Mouse (Mus musculus): ENCODE data around the gene Sema6d.

Sema6d gene

GRCm38 (mm10) chr2:124171718-124172117 lies 81.9 kb downstream of the Sema6d start:
- no peak for DNase-seq (ENCODE audit: low spot score)

DNA sequence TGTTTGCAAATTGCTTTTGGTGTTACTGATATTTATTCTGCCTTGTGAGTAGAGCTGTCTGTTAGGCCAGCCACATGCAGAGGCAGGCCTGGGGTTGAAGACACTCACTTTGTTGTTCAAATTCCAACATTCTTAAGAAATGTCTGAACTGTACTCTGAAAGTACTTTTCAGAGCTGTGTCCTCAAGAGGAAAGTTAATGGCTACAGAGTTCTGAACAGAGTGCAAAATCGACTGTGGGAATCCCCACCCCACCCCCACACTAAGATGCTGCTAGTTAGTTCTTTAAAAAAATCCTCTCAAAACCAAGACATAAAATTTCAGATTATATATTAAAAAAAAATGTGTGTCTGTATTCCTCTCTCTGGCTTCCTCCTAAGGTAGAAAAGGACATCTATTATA lies 86.5 kb downstream of the Sema6d start:
- no peak for DNase-seq (ENCODE audit: low spot score)

DNA sequence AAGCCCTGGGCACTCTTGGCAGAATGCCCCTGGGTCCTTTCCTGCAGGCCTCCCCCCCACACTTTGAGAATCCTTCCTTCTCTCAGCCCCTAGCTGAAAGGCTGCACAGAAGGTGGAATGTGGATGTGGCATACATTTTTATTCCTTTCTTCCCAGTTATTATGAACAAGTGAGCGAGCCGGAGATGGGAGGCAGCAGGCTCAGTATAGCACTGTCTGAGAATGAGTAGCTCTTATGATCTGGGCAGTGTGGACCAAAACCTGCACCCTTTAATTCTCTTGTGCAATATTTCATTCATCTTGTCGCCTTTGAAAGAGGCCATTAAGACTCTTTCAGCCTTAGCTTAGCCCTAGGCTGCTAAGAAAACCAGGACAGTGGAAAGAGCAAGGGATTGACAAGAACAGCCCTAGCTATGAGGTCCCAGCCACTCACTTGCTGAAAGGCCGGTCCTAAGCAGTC lies 87.0 kb downstream of the Sema6d start:
- DNase-seq (ENCODE audit: low spot score) = no peak

DNA sequence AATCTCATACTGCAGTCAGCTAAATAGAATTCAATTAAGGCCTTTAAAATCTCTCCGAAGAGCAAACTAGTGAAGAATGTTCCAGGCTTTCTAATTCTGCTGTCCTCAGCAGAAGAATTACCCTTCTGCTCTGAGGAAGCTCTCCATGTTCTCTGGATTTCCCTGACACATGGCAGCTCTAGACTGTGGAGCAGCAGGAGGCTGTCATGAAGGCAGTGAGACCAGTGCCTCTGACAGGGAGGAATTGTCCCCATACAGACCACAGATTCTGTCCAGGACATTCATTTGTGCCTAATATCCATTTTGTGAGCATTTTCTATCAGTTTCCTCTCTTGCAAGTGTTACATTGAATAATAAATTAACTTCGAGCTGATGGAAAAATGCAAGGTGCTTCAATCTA lies 99.5 kb downstream of the Sema6d start:
- DNase-seq (ENCODE audit: low spot score) = no peak

DNA sequence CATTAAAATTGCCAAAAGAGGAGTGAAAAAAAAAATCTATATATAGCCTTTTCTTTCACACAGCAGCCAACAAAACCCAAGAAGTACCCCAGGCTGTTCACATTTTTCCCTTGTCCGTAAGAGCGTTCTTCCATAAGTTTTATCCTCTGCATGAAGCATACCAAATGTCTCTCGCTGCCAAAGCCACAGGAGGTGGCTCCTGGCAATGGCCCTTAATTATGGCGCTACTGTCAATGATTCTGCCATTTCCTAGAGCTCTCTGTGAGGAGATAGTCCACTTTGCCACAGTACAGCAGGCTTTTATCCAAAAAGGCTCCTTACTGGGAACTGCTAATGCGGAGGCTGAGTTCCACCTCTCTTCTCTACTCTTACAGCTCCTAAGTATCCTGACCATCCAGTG lies 104.3 kb downstream of the Sema6d start:
- no peak for DNase-seq (ENCODE audit: low spot score)

DNA sequence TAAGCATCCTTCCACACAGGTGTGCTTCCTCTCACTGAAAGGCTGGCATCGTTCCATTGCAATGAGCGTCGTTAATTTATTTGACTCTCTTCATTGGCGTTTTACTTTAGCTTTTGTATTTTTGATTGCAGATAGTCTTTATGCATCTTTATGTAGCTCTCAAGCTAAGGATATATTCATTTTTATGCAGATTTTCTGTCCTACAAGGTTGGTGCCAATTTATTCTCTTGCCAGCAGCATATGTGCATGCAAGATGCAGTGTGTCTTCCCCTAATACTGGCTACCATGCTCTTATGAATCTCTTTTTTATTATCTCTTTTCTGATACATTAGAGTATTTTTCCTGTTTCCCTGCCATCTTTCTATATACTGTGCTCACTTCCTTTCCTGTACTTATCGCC lies 111.7 kb downstream of the Sema6d start:
- DNase-seq (ENCODE audit: low spot score) = no peak

DNA sequence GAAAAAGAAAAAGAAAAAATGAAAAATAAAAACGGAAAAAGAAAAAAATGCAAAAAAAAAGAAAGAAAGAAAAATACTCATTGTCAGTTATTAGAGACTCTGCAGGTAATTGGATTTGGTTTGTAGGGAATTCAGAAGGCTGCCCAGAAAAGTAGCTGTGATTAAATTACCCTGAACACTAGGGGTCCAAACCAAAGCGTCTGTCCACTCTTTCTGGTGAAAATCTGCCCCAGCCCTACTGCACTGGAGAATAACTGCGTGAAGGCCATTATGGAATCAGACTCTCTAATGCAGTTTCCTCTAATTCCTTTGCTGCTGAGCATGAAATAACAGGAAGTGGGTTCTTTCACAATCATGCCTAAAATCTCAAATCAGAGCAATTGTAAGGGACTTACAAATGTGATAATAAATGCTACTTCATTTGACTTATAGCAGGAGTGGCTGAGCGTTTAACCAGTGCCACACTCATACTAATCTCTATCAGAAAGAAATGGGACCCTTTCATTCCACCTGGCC lies 112.8 kb downstream of the Sema6d start:
- DNase-seq (ENCODE audit: low spot score) = no peak

- no peak for DNase-seq (ENCODE audit: low spot score)
Measured at GRCm38 (mm10) chr2:124205811-124206210, 116.0 kb downstream of the Sema6d start.

- no peak for DNase-seq (ENCODE audit: low spot score)
Measured at GRCm38 (mm10) chr2:124208251-124208650, 118.5 kb downstream of the Sema6d start.

- DNase-seq (ENCODE audit: low spot score) = no peak
Measured at GRCm38 (mm10) chr2:124223559-124223958, 133.8 kb downstream of the Sema6d start.

GRCm38 (mm10) chr2:124224328-124224727 lies 134.6 kb downstream of the Sema6d start:
- DNase-seq (ENCODE audit: low spot score) = no peak

GRCm38 (mm10) chr2:124234636-124235221 lies 145.0 kb downstream of the Sema6d start:
- no peak for DNase-seq (ENCODE audit: low spot score)

- no peak for DNase-seq (ENCODE audit: low spot score)
Measured at GRCm38 (mm10) chr2:124235237-124236055, 145.7 kb downstream of the Sema6d start.

GRCm38 (mm10) chr2:124236831-124237230 lies 147.1 kb downstream of the Sema6d start:
- DNase-seq (ENCODE audit: low spot score) = no peak

GRCm38 (mm10) chr2:124243608-124244007 lies 153.8 kb downstream of the Sema6d start:
- DNase-seq (ENCODE audit: low spot score) = no peak

GRCm38 (mm10) chr2:124244543-124245245 lies 154.9 kb downstream of the Sema6d start:
- peak; percentile 7 for DNase-seq (ENCODE audit: low spot score)

GRCm38 (mm10) chr2:124258108-124258507 lies 168.3 kb downstream of the Sema6d start:
- DNase-seq (ENCODE audit: low spot score) = no peak

DNA sequence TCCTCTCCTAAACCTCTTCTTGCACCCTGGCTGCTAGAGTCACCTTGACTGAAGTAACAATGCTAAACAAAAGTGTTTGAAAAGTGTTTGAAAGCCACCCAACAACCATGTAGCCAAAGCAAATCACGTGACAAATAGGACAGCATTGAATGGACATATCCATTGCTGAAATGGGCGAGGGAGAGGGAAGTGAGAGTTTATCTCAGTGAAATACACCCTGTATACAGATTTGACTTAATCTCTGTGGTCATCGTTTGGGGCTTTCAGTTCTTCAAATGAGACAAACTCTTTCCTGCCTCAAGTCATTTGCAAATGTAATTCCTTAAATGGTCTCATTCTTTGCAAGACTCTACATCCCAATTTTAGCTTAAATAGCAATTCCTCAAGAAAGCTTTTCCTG lies 174.5 kb downstream of the Sema6d start:
- DNase-seq (ENCODE audit: low spot score) = no peak

DNA sequence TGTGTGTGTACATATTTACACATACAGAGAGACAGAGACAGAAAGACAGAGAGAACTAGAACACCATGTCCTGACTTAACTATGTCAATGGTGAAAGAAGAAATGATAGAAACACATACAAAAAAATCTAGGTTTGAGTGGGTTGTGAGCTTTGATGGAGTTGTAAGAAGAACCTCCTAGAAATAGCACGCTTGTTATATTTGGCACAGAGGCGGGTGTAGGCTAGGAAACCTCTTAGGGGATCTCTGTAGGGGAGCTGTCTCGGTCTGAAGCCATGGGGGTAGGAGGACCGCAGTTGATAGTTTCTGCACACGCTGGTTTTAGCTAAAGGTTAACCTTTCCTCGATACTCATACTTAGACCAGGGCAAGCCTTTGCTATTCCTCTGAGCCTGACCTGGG lies 181.4 kb downstream of the Sema6d start:
- no peak for DNase-seq (ENCODE audit: low spot score)

DNA sequence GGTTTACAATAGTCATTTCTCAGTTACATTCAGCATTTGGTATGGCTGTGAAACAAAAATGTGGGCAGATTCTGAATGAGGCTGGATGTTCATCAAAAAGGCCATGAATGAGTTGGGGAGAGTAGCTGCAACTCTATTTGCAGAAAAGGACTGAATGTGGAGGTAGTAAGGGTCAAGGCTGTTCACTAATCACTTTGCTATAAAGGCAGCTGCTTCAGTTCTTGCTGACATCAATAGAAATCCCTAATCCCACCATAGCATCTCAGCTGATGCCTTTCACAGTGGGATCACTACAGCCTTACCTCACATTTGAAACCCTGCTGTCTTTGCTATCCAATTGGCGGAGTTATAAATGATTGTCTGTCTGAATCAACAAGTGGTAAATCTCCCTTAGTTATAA lies 187.7 kb downstream of the Sema6d start:
- DNase-seq (ENCODE audit: low spot score) = no peak

DNA sequence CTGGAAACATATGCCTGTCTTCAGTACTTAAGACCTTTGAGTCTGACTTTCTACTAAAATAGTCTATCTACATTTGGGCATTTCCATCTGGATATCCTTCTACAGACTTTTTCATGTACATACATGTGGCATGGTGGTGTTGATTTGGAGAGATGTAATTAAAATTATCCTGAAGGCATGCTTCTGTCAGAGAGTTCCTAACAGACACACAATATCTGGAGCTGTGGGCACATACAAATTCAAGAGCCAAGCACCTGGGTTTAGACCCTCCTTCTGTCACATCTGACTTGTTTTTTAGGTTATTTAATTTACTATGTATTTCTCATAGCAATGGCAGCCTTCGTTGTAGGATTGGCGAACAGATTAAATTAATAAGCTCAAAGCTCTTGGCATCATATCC lies 195.3 kb downstream of the Sema6d start:
- no peak for DNase-seq (ENCODE audit: low spot score)

DNA sequence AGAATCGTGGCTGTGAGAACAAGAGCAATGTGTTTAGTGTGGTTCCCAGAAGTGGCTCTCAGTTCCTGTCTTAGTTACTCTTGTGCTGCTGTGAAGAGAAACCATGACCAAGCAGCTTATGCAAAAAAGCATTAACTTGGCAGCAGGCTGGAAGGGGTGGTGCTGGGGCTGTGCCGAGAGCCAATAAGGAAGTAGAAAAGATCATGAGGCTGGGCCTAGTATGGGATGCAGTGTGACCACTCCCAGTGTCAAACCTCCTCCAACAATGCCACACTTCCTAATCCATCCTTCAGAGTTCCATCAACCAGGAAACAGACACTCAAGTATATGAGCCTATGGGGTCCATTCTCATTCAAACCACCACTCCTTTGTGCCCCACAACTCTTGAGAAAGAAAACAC lies 199.6 kb downstream of the Sema6d start:
- DNase-seq (ENCODE audit: low spot score) = no peak

GRCm38 (mm10) chr2:124291145-124291544 lies 201.4 kb downstream of the Sema6d start:
- DNase-seq (ENCODE audit: low spot score) = no peak
